Mouse (Mus musculus) midbrain, embryonic 11.5 days (tissue): ENCODE measurements around the gene Agap1. TPM values are rescaled to one million over a fixed set of nuclear protein-coding genes. Genes with fewer than 3 reads are reported as not detected.

ENCODE experiments used
- ATAC-seq: fragments of 200-750 bp; cut with Nextera tagmentation; 2 replicates; pipeline ENCODE4 v1.8.0; 2017; ENCODE audit warnings: moderate TSS enrichment, moderate library complexity; ENCODE audit not compliant: low FRiP score
- DNase-seq: peaks from one replicate; pipeline ENCODE4 v3.0.0; 2015; ENCODE audit warnings: low spot score; ENCODE audit errors: missing footprints
- H3K27ac ChIP-seq: fragments of 300-500 bp; sonication (generic); 2 replicates; pipeline ENCODE4 v1.5.1; 2014; ENCODE audit warnings: low read depth, low read length
- H3K27me3 ChIP-seq: fragments of 300-500 bp; sonication (generic); 2 replicates; pipeline ENCODE4 v1.6.1; 2014; ENCODE audit warnings: mild to moderate bottlenecking, low read length, moderate library complexity, mixed read lengths; ENCODE audit not compliant: control insufficient read depth, insufficient read depth
- H3K36me3 ChIP-seq: fragments of 300-500 bp; sonication (generic); 2 replicates; pipeline ENCODE4 v1.6.1; 2014; ENCODE audit warnings: mild to moderate bottlenecking, low read length, moderate library complexity, mixed read lengths; ENCODE audit not compliant: control insufficient read depth, insufficient read depth
- H3K4me1 ChIP-seq: fragments of 300-500 bp; sonication (generic); 2 replicates; pipeline ENCODE4 v1.6.1; 2014; ENCODE audit warnings: low read length; ENCODE audit not compliant: control insufficient read depth, insufficient read depth
- H3K4me2 ChIP-seq: fragments of 300-500 bp; sonication (generic); 2 replicates; pipeline ENCODE4 v1.6.1; 2014; ENCODE audit warnings: mild to moderate bottlenecking, moderate library complexity
- H3K4me3 ChIP-seq: fragments of 300-500 bp; sonication (generic); 2 replicates; pipeline ENCODE4 v1.5.1; 2014; ENCODE audit warnings: low read depth, low read length
- H3K9ac ChIP-seq: fragments of 300-500 bp; sonication (generic); 2 replicates; pipeline ENCODE4 v1.6.1; 2014; ENCODE audit warnings: low read length
- H3K9me3 ChIP-seq: fragments of 300-500 bp; sonication (generic); 2 replicates; pipeline ENCODE4 v1.6.1; 2016; ENCODE audit warnings: low read length; ENCODE audit not compliant: control insufficient read depth
- WGBS: fragments of 180-500 bp; shearing (Covaris S2); extraction: QIAGEN DNeasy Blood & Tissue Kit; methylation state at CpG from one replicate; pipeline ENCODE4 v1.1.7; 2014; 5-methylcytosine and 5-hydroxymethylcytosine counted together
- polyA plus RNA-seq: library from polyadenylated mRNA; unstranded; fragments of >200 nt; fragmentation: Nextera tagmentation; extraction: Ambion mirVana; gene quantifications from 2 replicates; pipeline ENCODE4 v1.2.1, GENCODE M21; 2014

Gene Agap1
- polyA plus RNA-seq, 1 experiment from 2014 or later, result 33.6 TPM

GRCm38 (mm10) chr1:89918111-89918510, 463.5 kb downstream of the Agap1 start:
- Histone ChIP-seq H3K4me2 (no peak overlapping the region), H3K9me3 (peaks cover 3% of the 10 kb centered on the region; the same call in 1 of the 2 replicates), H3K36me3 (no peaks in the 10 kb centered on the region), H3K27ac (no peak overlapping the region), H3K4me1 (peaks cover 7% of the 10 kb centered on the region), H3K9ac (no peak overlapping the region), H3K4me3 (no peak overlapping the region), H3K27me3 (peaks cover 73% of the 10 kb centered on the region)
- DNase-seq, result no peak
- no peak for ATAC-seq
- WGBS, result 15% methylated on average over 18 of the region's 18 CpGs

GRCm38 (mm10) chr1:89919206-89919605, 464.6 kb downstream of the Agap1 start:
- Histone ChIP-seq H3K4me1 (peaks cover 15% of the 10 kb centered on the region), H3K27me3 (peaks cover 82% of the 10 kb centered on the region), H3K4me2 (no peak overlapping the region), H3K9me3 (peaks cover 3% of the 10 kb centered on the region; the same call in 1 of the 2 replicates), H3K9ac (no peak overlapping the region), H3K4me3 (no peak overlapping the region), H3K36me3 (no peaks in the 10 kb centered on the region), H3K27ac (no peak overlapping the region)
- ATAC-seq (no peak), DNase-seq (no peak)
- WGBS, result 83% methylated on average over 6 of the region's 6 CpGs

GRCm38 (mm10) chr1:89921806-89922205, 467.2 kb downstream of the Agap1 start:
- Histone ChIP-seq H3K36me3 (no peaks in the 10 kb centered on the region), H3K9ac (no peak overlapping the region), H3K9me3 (peaks cover 3% of the 10 kb centered on the region; the same call in 1 of the 2 replicates), H3K4me3 (no peak overlapping the region), H3K27me3 (peaks cover 100% of the 10 kb centered on the region), H3K4me2 (no peak overlapping the region), H3K27ac (no peak overlapping the region), H3K4me1 (peaks cover 17% of the 10 kb centered on the region)
- WGBS, result 3% methylated on average over 10 of the region's 10 CpGs
- ATAC-seq (no peak), DNase-seq (peak; percentile 92)

- Histone ChIP-seq H3K9ac (no peak overlapping the region), H3K27me3 (peaks cover 100% of the 10 kb centered on the region), H3K4me1 (peaks cover 22% of the 10 kb centered on the region), H3K36me3 (no peaks in the 10 kb centered on the region), H3K4me2 (peak overlapping the region; percentile 32; the same call in 1 of the 2 replicates), H3K4me3 (no peak overlapping the region), H3K27ac (no peak overlapping the region), H3K9me3 (peaks cover 3% of the 10 kb centered on the region; the same call in 1 of the 2 replicates)
- WGBS, result 2% methylated on average over 7 of the region's 7 CpGs
- peak; percentile 6; the same call in 1 of the 2 replicates for ATAC-seq
- DNase-seq, result peak; percentile 93
These were observed 467.7 kb downstream of the Agap1 start for GRCm38 (mm10) chr1:89922282-89922681.

- H3K4me3 ChIP-seq, result 0 out of 2 replicates have a peak overlapping the region, but pooled peaks have one; percentile 14
- H3K4me2 ChIP-seq, result peak overlapping the region; percentile 32
- under 1% methylated on average over 38 of the region's 41 CpGs for WGBS
- peak; percentile 93 for DNase-seq
- no peak overlapping the region for H3K27ac ChIP-seq
- peak; percentile 70 for ATAC-seq
- H3K27me3 ChIP-seq, result peaks cover 100% of the 10 kb centered on the region
- no peaks in the 10 kb centered on the region for H3K36me3 ChIP-seq
- H3K4me1 ChIP-seq, result peaks cover 23% of the 10 kb centered on the region
- H3K9me3 ChIP-seq, result peaks cover 3% of the 10 kb centered on the region; the same call in 1 of the 2 replicates
- H3K9ac ChIP-seq, result peak overlapping the region; percentile 30
These were observed 468.5 kb downstream of the Agap1 start for GRCm38 (mm10) chr1:89922883-89923641.

- Histone ChIP-seq H3K27me3 (peaks cover 100% of the 10 kb centered on the region), H3K27ac (no peak overlapping the region), H3K4me2 (peak overlapping the region; percentile 32; the same call in 1 of the 2 replicates), H3K4me3 (0 out of 2 replicates have a peak overlapping the region, but pooled peaks have one; percentile 14), H3K9me3 (peaks cover 3% of the 10 kb centered on the region; the same call in 1 of the 2 replicates), H3K36me3 (no peaks in the 10 kb centered on the region), H3K4me1 (peaks cover 23% of the 10 kb centered on the region), H3K9ac (peak overlapping the region; percentile 30; the same call in 1 of the 2 replicates)
- WGBS, result 5% methylated on average over 14 of the region's 14 CpGs
- ATAC-seq (no peak), DNase-seq (peak; percentile 92)
These were observed 469.0 kb downstream of the Agap1 start for GRCm38 (mm10) chr1:89923642-89924020.

- Histone ChIP-seq H3K36me3 (no peaks in the 10 kb centered on the region), H3K4me3 (no peak overlapping the region), H3K9me3 (no peaks in the 10 kb centered on the region), H3K9ac (no peak overlapping the region), H3K4me1 (peaks cover 31% of the 10 kb centered on the region), H3K27me3 (peaks cover 100% of the 10 kb centered on the region), H3K4me2 (no peak overlapping the region), H3K27ac (no peak overlapping the region)
- ATAC-seq (no peak), DNase-seq (peak; percentile 90)
- WGBS, result 10% methylated on average over 12 of the region's 12 CpGs
These were observed 471.0 kb downstream of the Agap1 start for GRCm38 (mm10) chr1:89925501-89926190.

- Histone ChIP-seq H3K27me3 (peaks cover 100% of the 10 kb centered on the region), H3K36me3 (no peaks in the 10 kb centered on the region), H3K9me3 (no peaks in the 10 kb centered on the region), H3K4me3 (peak overlapping the region; percentile 6; the same call in 1 of the 2 replicates), H3K4me2 (no peak overlapping the region; the same call in 1 of the 2 replicates), H3K27ac (no peak overlapping the region), H3K4me1 (peaks cover 36% of the 10 kb centered on the region), H3K9ac (no peak overlapping the region)
- ATAC-seq (no peak), DNase-seq (peak; percentile 92)
- WGBS, result under 1% methylated on average over 9 of the region's 9 CpGs
These were observed 472.0 kb downstream of the Agap1 start for GRCm38 (mm10) chr1:89926583-89927060.
